Comparison of ENCODE assay signal across 12 mouse cellular contexts in genomic region chr17:57279591-57280224, GRCm38 (mm10). TPM values are rescaled to one million over a fixed set of nuclear protein-coding genes. Genes with fewer than 3 reads are reported as not detected.
A peak's percentile ranks its signal among the peaks of the same experiment; 100 is the strongest.
DNase-seq lines count a peak whose midpoint lies in the region; ATAC-seq lines count a peak whose summit lies in the region.
"Had no signal": no experiment of that assay in that cellular context is flagged by ENCODE, and none has a peak within 500 bp of the region (broad histone marks: within the 10 kb centered on the region; RNA-seq: fewer than 3 reads in every experiment).

No protein-coding gene starts in this region.

- H3K4me2 ChIP-seq in heart, embryonic 16.5 days (ENCODE audit: low read depth, low read length): peak overlapping the region; percentile 27
- peak overlapping the region; percentile 67 for H3K4me2 ChIP-seq in liver, embryonic 12.5 days
- H3K4me2 ChIP-seq in midbrain, embryonic 15.5 days: no peak overlapping the region
- H3K4me2 ChIP-seq: limb, embryonic 15.5 days; neural tube, embryonic 12.5 days had no signal

- peak overlapping the region; percentile 54 for H3K9ac ChIP-seq in heart, embryonic 16.5 days (ENCODE audit: low read length)
- peak overlapping the region; percentile 61 for H3K9ac ChIP-seq in liver, embryonic 12.5 days
- H3K9ac ChIP-seq in midbrain, embryonic 15.5 days: no peak overlapping the region
- H3K9ac ChIP-seq: limb, embryonic 15.5 days; neural tube, embryonic 12.5 days had no signal

- no peaks in the 10 kb centered on the region for H3K9me3 ChIP-seq in heart, embryonic 16.5 days (replicated peaks; ENCODE audit: control insufficient read depth, low read length)
- H3K9me3 ChIP-seq in liver, embryonic 12.5 days (replicated peaks): no peaks in the 10 kb centered on the region
- no peaks in the 10 kb centered on the region for H3K9me3 ChIP-seq in midbrain, embryonic 15.5 days
- H3K9me3 ChIP-seq: hindbrain, embryonic 10.5 days; limb, embryonic 15.5 days; neural tube, embryonic 12.5 days had no signal

- peaks cover 7% of the 10 kb centered on the region for H3K27me3 ChIP-seq in heart, embryonic 16.5 days (ENCODE audit: control insufficient read depth, insufficient read depth, low read length)
- peaks cover 23% of the 10 kb centered on the region for H3K27me3 ChIP-seq in liver, embryonic 12.5 days (replicated peaks)
- peaks cover 15% of the 10 kb centered on the region for H3K27me3 ChIP-seq in midbrain, embryonic 15.5 days (replicated peaks)

- H3K4me1 ChIP-seq in heart, embryonic 16.5 days (ENCODE audit: control insufficient read depth, insufficient read depth, low read length): peaks cover 11% of the 10 kb centered on the region
- peaks cover 44% of the 10 kb centered on the region for H3K4me1 ChIP-seq in liver, embryonic 12.5 days
- H3K4me1 ChIP-seq in midbrain, embryonic 15.5 days: peaks cover 22% of the 10 kb centered on the region

- peak overlapping the region; percentile 43 for H3K4me3 ChIP-seq in heart, embryonic 16.5 days (ENCODE audit: low read length)
- peak overlapping the region; percentile 51 for H3K4me3 ChIP-seq in liver, embryonic 12.5 days
- no peak overlapping the region for H3K4me3 ChIP-seq in midbrain, embryonic 15.5 days
- H3K4me3 ChIP-seq: hindbrain, embryonic 10.5 days; limb, embryonic 15.5 days; neural tube, embryonic 12.5 days had no signal

- ATAC-seq in heart, embryonic 16.5 days (replicated peaks; ENCODE audit: extremely low read depth, insufficient read depth, low FRiP score): no peak
- ATAC-seq in CD4-positive, CD25-positive, alpha-beta regulatory T cell, adult 4 months: peak; percentile 53
- no peak for ATAC-seq in liver, embryonic 12.5 days
- ATAC-seq in midbrain, embryonic 15.5 days (replicated peaks): no peak

- no peak for DNase-seq in heart, postnatal 25 days (ENCODE audit: low spot score)
- peak; percentile 73 to 74 for DNase-seq in spleen, postnatal 36 days (ENCODE audit: low spot score in 2 of 2)
- no peak for DNase-seq in c-Kit-positive CD71-positive TER-119-positive erythroid progenitor cells, embryonic 14.5 days (ENCODE audit: low spot score)
- DNase-seq in right cerebral cortex, postnatal 14 days: no peak
- DNase-seq: cerebellum, postnatal 10 days had no signal

- WGBS in heart, embryonic 16.5 days: 54% methylated on average over 9 of the region's 9 CpGs
- WGBS in liver, embryonic 12.5 days (ENCODE audit: insufficient replicate concordance): 22% methylated on average over 9 of the region's 9 CpGs
- WGBS in midbrain, embryonic 15.5 days: 58% methylated on average over 9 of the region's 9 CpGs

- peak overlapping the region; percentile 5; the same call in 1 of the 2 replicates for H3K27ac ChIP-seq in heart, embryonic 16.5 days (ENCODE audit: low read length)
- peak overlapping the region; percentile 61; the same call in 1 of the 2 replicates for H3K27ac ChIP-seq in liver, embryonic 12.5 days
- no peak overlapping the region for H3K27ac ChIP-seq in midbrain, embryonic 15.5 days
- H3K27ac ChIP-seq: hindbrain, embryonic 10.5 days; limb, embryonic 15.5 days; neural tube, embryonic 12.5 days had no signal

- H3K36me3 ChIP-seq in heart, embryonic 16.5 days (ENCODE audit: control insufficient read depth, insufficient read depth): no peaks in the 10 kb centered on the region
- no peaks in the 10 kb centered on the region for H3K36me3 ChIP-seq in liver, embryonic 12.5 days
- no peaks in the 10 kb centered on the region for H3K36me3 ChIP-seq in midbrain, embryonic 15.5 days (replicated peaks)
- H3K36me3 ChIP-seq: hindbrain, embryonic 10.5 days; limb, embryonic 15.5 days; neural tube, embryonic 12.5 days had no signal

- intact Hi-C loops in heart, postnatal 25 days (cut with DNase I): loop anchor here (1.0 to 5.0 kb wide), 3 partner anchors 48 to 182 kb away; no protein-coding TSS in a partner anchor

RNA-seq across cellular contexts. Expression of gene Vav1, which starts 0.8 kb away (rescaled TPM):
- 6.6 and 13.5 TPM in 2 replicates for polyA plus RNA-seq in heart, embryonic 16.5 days (2015; fragmentation: Nextera tagmentation; extraction: Ambion mirVana)
- 1 to 10 TPM; 1.5 to 1.7 TPM for total RNA-seq in heart, postnatal 25 days (2021)
- 100 to 1,000 TPM in 1 of 2 experiments, 10 to 100 TPM in 1; 88.9 to 130 TPM for polyA plus RNA-seq in CD4-positive, CD25-positive, alpha-beta regulatory T cell, adult 4 months (2017; shearing (Covaris generic))
- polyA plus RNA-seq in liver, embryonic 12.5 days (2016; fragmentation: Nextera tagmentation; extraction: Ambion mirVana): 14.2 and 14.3 TPM in 2 replicates
- 1.5 and 1.6 TPM in 2 replicates for polyA plus RNA-seq in midbrain, embryonic 15.5 days (2015; fragmentation: Nextera tagmentation; extraction: Ambion mirVana)

RNA-seq across cellular contexts. Expression of gene Trip10, which starts 30.5 kb away (rescaled TPM):
- polyA plus RNA-seq in heart, embryonic 16.5 days (2015; fragmentation: Nextera tagmentation; extraction: Ambion mirVana): 47.8 TPM in 2 replicates
- 100 to 1,000 TPM in 1 of 2 experiments, 10 to 100 TPM in 1; 90.6 to 107 TPM for total RNA-seq in heart, postnatal 25 days (2021)
- 1 to 10 TPM; 2.6 to 3.6 TPM for polyA plus RNA-seq in CD4-positive, CD25-positive, alpha-beta regulatory T cell, adult 4 months (2017; shearing (Covaris generic))
- polyA plus RNA-seq in liver, embryonic 12.5 days (2016; fragmentation: Nextera tagmentation; extraction: Ambion mirVana): 14.7 and 15.3 TPM in 2 replicates
- 9.6 and 10.5 TPM in 2 replicates for polyA plus RNA-seq in midbrain, embryonic 15.5 days (2015; fragmentation: Nextera tagmentation; extraction: Ambion mirVana)

RNA-seq across cellular contexts. Expression of gene Gpr108, which starts 31.5 kb away (rescaled TPM):
- 28.9 and 30.3 TPM in 2 replicates for polyA plus RNA-seq in heart, embryonic 16.5 days (2015; fragmentation: Nextera tagmentation; extraction: Ambion mirVana)
- total RNA-seq in heart, postnatal 25 days (2021): 10 to 100 TPM; 26.1 to 29.5 TPM
- 10 to 100 TPM; 62.0 to 94.4 TPM for polyA plus RNA-seq in CD4-positive, CD25-positive, alpha-beta regulatory T cell, adult 4 months (2017; shearing (Covaris generic))
- 18.2 and 18.4 TPM in 2 replicates for polyA plus RNA-seq in liver, embryonic 12.5 days (2016; fragmentation: Nextera tagmentation; extraction: Ambion mirVana)
- 22.7 and 23.1 TPM in 2 replicates for polyA plus RNA-seq in midbrain, embryonic 15.5 days (2015; fragmentation: Nextera tagmentation; extraction: Ambion mirVana)

RNA-seq across cellular contexts. Expression of gene C3, which starts 51.8 kb away (rescaled TPM):
- polyA plus RNA-seq in heart, embryonic 16.5 days (2015; fragmentation: Nextera tagmentation; extraction: Ambion mirVana): 3.5 and 6.3 TPM in 2 replicates
- 10 to 100 TPM; 47.1 to 80.7 TPM for total RNA-seq in heart, postnatal 25 days (2021)
- polyA plus RNA-seq in CD4-positive, CD25-positive, alpha-beta regulatory T cell, adult 4 months (2017; shearing (Covaris generic)): 1 to 10 TPM in 1 of 2 experiments, under 1 TPM in 1; 0.85 to 1.3 TPM
- polyA plus RNA-seq in liver, embryonic 12.5 days (2016; fragmentation: Nextera tagmentation; extraction: Ambion mirVana): 95.1 and 100 TPM in 2 replicates
- 2.2 TPM in 2 replicates for polyA plus RNA-seq in midbrain, embryonic 15.5 days (2015; fragmentation: Nextera tagmentation; extraction: Ambion mirVana)

Comparison
In these comparisons a context has a peak if more than half of its experiments do, and no peak if none do; other contexts are left out.
1. DNase-seq: peak in spleen, postnatal 36 days (2 of 2); none in heart, postnatal 25 days (single experiment), c-Kit-positive CD71-positive TER-119-positive erythroid progenitor cells, embryonic 14.5 days (single experiment) and right cerebral cortex, postnatal 14 days (single experiment).